Mouse (Mus musculus): Measurements from ENCODE around the gene Them7. TPM values are rescaled to one million over a fixed set of nuclear protein-coding genes. Genes with fewer than 3 reads are reported as not detected.

Them7 gene
- not detected for total RNA-seq (2021)
- long read RNA-seq, experiment 1: 0 reads
- long read RNA-seq, experiment 2: 0 reads

DNA sequence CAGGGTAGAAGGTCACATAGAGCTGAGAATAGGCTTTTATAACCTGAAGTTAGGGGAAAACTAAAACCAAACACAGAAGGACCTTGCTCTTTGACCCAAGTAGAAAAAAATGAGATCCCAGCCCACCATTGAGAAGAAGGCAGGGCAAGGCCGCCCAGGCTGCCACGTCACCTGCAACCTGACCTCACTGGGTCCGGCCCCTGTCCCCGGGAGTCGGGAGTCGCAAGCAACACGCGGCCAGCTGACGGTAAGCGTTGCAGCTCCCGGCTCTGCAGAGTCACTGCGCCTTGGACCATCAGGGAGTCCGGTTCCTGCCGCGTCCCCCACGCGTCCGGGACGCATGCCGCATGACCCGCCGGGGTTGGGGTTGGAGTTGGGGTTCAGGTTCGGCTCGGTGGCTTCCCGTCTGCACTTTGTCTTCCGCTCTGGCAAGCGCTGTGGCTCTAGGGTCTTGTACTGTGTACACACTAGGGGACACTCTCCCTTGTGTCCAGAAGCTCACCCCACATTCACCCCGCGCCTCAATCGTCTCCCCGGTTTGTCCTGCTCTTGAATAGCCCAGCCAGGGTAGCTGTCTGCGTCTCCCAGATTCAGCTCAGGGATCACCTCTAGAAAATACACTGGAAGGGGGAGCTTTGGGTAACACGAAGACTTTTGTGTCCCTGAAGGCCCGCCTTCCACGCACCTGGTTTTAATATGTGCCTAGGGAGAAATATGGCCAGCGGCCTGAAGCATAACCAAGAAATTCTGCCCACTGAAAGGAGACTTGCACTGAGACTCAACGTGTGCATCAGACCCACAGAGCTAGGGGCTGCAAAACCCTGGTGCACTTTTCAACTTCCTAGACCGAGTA, at the start of gene Them7:
TSS of gene Them7 (plus strand) at position 187 of the 853 bp plus-strand sequence.
- no peak for DNase-seq (ENCODE audit: low spot score in 2 of 2)

DNA sequence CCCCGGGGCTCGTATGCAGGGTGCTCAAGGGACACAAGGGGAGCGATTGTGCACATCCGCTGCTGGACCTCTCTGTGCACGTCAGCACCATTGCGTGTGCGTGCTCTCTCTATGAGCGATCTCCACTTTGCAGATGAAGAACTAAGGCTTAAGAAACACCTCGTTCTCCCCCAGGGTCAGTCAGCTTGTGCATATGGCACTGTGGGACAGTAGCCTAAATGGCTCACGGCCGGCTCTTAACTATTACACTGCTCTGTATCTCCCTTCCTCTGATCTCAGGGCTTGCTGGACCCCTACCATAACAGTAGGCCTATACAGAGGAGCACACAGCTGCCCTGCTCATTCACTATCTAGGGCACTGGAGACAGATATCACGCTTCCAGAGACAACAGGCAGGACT, 45.2 kb upstream of the Them7 start:
- DNase-seq (ENCODE audit: low spot score in 2 of 2): no peak

DNA sequence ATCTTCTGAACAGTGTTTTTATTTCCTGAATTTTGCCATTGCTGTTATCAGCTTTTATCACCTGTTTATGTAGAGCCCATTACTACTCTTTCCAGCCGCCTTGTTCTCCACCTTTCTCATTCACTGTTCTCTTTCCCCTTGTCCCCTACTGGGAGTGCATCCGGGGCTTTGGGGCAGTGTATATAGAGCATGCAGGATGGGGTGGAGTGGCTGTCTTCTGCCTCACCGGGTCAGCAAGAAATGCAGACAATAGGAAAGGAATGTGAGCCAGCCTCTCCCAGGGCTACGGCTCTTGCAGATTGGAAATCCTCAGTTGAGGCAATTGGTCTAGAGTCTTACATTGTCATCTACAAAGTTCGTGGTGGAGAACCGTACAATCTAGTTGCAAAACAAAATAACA, 41.6 kb upstream of the Them7 start:
- no peak for DNase-seq (ENCODE audit: low spot score in 2 of 2)

DNA sequence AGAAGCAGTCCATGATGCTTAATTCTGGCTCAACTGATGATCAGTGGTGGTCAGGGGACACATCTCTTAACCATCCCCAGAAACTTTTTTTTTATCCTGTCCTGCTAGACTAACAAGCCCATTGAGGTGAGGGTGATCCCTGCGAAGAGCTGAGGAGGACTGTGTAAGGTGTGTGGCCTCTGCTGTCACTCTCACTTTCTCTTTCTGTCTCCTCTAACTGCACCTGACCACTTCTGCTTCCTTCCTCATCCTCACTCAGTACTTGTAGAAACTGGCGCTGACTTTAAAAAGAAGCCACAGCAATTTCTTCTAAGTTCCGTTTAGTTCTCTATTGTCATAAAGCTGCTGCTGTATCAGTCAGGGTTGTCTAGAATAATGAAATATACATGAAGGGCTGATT, 39.0 kb upstream of the Them7 start:
- no peak for DNase-seq (ENCODE audit: low spot score in 2 of 2)

DNA sequence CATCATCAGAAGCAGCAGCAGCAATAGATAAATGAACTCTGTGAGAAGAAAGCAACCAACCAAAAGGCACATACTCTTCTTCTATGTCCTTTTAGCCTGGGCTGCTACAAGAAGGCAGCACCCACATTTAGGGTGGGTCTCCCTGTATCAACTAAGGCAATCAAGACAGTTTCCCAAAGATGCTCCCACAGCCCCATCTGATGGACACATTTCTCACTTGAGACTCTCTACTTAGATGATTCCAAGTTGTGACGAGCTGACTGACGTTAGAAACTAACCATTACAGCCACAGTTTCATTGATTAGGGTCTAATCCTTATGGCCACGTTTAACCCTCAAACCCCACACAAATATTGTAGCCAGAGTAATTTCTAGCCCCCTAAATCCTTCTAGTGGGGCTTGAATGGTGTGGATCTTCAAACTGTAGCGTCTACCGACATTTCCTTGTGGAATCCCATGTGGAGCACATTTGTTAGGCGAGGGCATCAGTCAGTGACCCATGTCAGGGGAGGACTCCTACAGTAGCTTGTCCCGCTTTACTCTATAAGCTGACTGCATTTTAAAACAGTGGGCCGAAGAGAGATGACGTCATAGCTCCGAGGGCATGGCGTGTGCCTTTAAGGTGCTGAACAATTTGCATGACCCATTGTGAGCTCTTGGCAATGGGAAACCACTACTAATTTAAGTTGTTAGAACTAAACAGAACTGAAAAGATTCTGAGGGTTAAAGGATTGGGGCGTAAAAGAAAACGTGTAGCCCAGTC, 38.2 kb upstream of the Them7 start:
- no peak for DNase-seq (ENCODE audit: low spot score in 2 of 2)

DNA sequence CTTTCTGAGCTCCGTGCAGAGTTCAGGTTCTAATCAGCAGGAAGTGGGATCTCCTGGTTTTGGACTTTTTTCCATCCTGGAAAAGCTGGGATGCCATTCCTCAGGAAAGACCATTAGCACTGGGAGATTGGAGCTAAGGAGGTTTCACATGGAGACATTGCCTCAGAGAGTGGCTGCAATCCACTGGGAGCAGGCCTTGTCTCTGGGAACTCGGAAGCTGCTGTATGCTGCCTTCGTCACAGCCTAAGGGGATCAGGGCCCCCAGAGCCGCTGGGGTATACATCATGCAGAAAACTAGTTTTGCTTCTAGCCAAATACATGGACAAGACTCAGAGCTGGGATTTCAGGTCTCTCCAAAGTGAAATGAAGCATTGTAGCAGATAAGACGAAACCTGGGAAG, 37.5 kb upstream of the Them7 start:
- no peak for DNase-seq (ENCODE audit: low spot score in 2 of 2)

DNA sequence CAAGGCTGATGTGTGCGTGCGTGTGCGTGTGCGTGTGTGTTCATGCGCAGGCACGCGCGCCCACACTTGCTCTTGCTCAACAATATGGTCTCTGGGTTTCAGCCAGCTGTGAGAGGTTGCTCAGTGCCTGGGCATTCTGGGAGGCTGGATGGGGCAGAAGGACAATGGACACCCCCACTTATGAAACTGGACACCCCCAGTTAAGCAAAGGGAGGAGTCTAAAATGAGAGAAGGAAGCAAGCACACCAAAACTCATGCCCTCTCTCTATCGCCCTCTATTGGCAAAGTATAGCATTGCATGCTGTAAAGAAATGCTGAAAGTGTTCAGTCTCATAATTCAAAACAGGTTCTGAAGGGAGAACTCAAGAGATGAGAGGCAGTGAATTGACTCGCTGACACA, 35.9 kb upstream of the Them7 start:
- DNase-seq (ENCODE audit: low spot score in 2 of 2): peak in 1 of 2 experiments; percentile 3

DNA sequence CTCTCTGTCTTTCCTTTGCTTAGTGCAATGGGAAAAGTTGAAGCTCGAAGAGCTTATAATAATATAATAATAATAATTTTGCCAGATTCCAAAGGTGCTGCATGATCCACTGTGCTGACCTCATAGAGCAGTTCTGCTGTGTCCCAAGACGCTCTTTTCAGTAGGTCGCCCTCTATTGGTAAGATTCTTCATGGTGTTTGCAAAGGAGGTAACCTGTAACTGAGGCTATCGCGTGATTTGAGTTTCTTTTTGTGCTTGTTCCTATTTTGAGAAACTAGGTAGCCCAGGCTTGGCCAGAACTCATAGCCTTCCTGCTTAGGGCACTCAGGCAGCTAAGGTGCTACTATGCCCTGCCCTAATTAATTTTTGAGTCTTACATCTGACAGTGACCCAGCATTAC, 34.8 kb upstream of the Them7 start:
- DNase-seq (ENCODE audit: low spot score in 2 of 2): peak in 1 of 2 experiments; percentile 14

DNA sequence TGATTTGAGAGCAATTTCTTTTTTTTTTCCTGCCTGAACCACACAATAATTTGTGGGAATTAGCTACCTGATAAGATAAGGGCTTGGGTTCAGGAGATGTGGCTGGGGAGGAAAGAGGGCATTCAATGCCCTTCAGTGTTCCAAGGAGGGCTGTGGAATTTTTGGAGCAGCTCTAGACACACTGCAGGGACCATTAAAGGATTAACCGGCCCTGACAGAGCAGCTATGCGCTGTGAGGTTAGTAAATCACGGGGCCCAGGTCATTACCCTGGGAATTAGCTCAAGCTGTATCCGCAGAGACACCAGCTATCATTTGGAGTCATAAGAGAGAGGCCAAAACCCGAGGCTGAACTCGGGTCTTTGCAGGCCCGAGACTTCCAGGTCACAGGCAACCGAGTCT, 24.0 kb upstream of the Them7 start:
- DNase-seq (ENCODE audit: low spot score in 2 of 2): no peak

DNA sequence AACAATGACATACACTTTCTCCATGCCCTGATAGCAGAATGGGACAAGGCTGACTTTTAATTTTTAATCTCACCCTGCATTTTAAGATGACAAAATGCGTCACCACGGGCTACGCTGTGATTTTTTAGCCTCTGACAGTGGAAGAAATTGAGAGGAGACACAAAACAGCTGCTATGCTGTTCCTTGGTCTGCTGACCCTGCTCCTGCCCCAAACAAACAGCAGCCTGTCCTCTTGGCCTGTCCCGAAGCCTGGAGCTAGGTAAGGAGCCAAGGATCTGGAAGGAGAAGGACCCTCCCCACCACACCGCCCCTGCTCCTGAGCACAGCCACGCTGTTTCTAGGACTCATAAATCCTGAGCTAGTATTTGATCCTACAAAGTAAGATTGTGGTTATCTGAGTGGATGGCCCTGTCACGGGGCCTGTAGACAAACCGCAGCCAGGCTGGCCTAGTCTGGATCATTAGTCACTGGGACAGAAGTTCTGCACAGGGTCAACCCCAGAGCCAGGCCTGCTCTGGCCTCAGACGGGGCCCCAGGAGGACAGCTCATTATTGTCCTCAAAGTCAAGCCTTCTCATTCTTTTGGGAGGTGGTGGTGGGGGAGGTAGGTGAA, 17.5 kb upstream of the Them7 start:
- DNase-seq (ENCODE audit: low spot score in 2 of 2): no peak

DNA sequence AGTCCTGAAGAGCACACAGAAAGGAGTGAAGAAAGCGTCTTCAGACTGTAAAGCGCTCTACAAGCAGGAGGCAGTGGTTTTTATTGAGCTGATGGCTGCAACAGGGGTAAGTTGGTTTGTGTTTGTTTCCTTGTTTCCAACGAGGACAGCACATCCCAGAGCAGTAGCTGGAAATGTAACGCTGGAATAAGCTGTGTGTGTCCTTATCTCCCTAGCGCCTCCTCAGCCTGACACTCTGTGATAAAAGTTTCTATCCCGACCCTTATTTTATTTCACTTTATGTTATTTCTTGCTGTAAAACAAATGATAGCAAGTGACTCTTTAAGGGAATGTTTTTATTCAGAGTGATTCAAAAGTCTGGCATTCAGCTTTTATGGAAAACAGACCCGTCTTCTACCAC, 11.3 kb upstream of the Them7 start:
- no peak for DNase-seq (ENCODE audit: low spot score in 2 of 2)

DNA sequence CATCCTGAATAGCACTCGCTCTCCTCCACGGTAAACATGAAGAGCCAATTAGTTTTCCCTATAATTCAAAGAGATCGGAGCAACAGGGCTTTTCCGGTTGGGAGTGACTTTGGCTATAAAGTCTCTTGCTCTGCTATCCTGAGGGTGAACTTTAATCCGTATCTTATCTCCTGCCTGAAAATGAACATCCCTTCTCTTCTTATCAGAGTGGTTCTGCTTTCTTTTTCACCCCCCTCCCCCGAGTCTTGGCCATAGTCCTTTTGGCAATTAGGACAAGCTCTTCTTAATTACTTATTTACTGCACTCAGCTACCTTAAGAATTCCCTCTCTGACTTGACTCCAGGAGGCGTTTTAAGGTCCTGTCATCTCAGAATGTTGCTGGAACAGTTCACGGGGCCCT, 8.2 kb upstream of the Them7 start:
- no peak for DNase-seq (ENCODE audit: low spot score in 2 of 2)

DNA sequence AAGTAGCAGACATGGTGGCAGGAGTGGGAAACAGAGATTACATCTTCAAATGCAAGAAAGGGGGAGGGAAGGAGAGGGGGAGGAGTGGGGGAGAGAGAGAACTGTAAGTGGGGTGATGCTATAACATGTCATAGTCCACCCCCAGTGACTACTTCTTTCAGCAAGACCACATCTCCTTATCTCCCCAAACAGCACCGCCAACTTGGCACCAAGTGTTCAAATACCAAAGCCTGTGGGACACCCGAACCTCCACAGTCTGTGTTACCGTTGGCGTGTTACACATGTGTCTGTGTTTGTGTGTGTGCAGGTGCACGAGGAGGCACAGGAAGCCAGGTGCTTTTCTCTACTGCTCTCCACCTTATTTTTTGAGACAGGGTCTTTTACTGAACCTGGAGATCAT, 4.9 kb upstream of the Them7 start:
- no peak for DNase-seq (ENCODE audit: low spot score in 2 of 2)

DNA sequence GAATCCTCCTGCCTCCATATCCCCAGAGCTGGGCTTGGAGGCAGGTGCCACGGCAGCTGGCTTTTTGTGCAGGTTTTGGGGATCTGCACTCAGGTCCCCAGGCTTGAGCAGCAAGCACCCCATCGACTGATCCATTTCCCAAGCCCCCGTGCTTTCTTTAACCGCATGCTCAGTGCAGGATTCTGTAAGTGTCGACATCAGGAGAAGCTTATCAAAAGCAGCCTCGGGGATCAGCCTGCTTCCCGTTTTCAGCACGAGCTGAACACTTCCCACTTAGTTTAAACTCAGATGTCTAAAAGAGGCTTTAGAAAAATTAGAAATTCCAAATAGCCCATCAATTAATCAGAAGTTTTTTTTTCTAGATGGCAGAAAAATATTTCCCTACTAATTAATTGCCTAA, 4.5 kb upstream of the Them7 start:
- DNase-seq (ENCODE audit: low spot score in 2 of 2): no peak

DNA sequence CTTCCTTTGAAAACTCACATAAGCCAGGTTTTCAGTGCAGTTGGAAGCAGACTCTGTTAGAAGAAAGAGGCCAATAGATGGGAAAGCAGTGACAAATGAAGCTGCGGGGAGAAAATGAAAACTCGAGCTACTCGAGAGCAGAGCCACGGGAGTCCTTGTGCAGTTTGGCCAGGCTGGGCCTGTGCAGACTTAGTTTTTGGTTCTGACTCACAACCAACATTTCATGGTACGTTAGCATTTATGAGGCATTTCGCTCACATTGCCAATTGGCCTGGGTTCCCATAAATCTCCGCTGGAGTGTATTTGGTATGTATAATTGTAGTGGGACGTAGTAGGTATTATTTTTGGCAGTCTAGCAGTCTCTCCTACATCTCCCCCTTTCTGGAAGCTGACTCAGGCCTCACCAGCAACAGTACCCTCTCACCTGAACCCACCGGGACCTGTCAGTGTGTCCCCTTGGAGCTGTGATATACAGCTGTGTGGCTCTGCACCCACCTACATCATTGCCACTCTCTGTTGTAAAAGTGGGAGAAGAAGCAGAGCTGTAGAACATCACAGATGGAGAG, 3.3 kb upstream of the Them7 start:
- DNase-seq (ENCODE audit: low spot score in 2 of 2): no peak

DNA sequence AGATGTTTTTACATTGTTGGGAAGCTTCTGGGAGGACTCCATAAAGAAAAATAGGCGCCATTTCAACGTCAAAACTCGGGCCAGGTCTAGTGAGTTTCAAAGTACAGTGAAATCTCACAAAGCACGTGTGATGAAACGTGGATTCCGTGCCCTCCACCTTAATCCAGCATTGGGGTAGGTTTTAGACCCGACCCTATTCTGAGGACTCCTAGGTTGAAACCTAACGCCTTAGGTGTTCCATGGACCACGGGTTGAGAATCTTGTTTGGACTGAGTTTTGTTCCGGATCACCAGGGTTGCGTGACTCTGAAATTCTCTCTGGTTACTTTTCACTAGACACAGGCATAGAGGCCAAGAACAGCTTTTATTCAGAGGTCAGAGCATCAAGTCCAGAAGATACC, 514 bp upstream of the Them7 start:
- no peak for DNase-seq (ENCODE audit: low spot score in 2 of 2)

DNA sequence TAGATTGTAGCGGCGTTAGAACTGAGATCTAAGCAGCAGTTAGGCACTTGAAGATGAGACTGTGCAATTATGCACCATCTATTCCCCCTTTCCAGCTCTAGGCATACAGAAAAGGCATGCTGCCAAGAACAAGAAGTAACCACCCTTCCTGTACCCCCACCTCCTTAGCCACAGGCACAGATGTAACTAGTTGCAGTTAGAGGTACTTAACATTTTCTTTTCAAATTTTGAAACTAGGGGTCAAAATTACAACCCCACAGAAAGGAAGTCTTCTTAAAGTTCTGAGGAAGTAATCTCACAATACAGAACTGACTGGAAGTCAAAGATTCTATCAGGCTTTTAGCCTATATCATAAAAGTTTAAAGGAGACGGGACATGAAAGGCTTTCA, 861 bp downstream of the Them7 start:
- DNase-seq (ENCODE audit: low spot score in 2 of 2): no peak

DNA sequence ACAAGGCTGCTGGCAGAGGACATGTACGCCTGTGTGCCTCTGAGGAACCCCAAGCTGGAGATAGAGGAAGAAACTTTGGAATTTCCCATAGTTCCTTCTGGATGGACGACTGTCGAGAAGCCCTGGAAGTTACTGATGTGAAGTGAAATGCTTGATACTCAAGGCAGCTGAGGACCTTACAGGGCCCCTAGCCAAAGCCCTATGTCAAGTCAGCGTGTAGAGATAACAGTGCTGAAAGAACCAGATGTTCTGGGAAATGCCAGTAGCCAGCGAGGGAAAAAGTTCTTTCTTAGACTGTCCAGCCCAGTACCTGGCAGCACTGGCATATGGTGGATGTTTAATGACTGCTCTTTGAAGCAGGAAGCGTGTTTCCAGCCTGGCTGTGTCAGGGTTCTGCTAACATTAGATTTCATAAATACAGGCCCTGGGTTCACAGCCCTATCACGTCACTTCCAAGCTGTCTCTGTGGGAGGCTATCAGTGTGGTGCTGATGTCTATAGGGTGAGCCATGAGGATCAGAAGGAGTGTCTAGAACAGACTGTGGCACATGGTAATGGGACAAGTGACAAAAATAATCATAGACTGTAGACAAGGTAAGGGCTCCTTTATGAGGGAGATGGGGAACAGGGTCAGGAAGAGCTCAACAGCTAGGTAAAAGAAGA, 2.3 kb downstream of the Them7 start:
- DNase-seq (ENCODE audit: low spot score in 2 of 2): no peak

DNA sequence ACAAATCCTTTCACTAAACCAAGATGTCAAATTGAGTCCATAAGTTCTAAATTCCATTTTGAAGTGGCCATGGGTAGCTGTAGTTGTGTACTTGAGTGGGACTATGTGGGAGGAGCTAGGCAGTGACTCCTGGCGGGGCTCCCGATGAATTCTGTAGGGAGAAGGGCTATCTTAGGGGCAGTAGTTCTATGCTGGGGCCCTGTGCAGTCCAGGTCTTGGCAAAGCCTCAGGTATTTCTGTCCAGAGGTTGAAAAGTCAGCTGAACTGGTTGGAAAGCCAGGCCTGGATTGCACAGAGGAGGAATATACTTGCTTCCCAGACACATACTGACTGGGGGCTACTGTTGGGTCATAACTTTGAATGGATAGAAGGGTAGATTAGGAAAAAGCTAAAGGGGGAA, 4.3 kb downstream of the Them7 start:
- DNase-seq (ENCODE audit: low spot score in 2 of 2): no peak

DNA sequence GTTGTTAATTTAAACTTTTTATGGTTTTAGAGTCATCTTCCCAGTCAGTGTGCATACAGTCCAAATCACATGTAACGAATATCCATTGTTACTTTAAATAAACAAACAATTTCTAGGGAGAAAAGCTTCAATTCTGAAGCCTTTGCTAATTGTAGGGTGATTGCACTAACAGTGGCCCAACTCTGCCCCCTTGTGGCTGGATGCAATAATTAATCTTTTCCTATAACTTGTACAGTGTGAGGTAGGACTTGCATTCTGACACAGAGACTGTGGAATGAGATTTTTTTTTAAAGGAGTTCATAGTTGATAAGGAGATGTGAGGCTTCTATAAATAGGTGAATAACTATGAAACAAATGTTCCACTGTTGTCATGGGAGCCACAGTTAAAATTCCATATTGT, 6.2 kb downstream of the Them7 start:
- DNase-seq (ENCODE audit: low spot score in 2 of 2): peak; percentile 52 to 79

DNA sequence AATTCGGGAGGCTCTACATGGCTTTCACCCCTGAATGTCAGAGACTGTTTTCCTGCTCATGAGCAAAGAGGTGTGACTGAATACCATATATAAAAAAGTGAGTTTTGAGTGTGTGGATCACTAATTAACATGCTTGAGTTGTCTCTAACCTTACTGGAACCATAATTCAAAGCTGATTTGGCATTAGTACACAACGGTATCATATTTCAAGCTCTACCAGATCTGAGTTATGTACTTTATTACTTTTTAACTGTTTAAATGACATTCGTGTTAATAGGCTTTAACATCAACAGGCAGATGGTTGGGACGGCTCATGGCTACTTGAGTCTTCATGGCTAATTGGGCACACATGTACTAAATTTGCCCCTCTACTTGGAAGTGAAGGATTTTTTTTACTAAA, 8.3 kb downstream of the Them7 start:
- DNase-seq (ENCODE audit: low spot score in 2 of 2): no peak
